Mouse (Mus musculus) CH12.LX (cell line): ENCODE measurements around the gene Map3k13.

Source experiments
- CHD1 ChIP-seq: IDR thresholded peaks from 2 replicates; pipeline ENCODE4 v1.6.1; 2012; ENCODE audit warnings: low read depth, low read length, improper control_type of control experiment, inconsistent platforms
- CTCF ChIP-seq, 2 experiments: IDR thresholded peaks in 1 of 2; conservative IDR thresholded peaks in 1 of 2; 2 replicates each; pipeline ENCODE4 v1.5.1; 2011 to 2012; ENCODE audit warnings: low read depth in 2 of 2, low read length in 2 of 2, improper control_type of control experiment in 1 of 2, inconsistent platforms in 1 of 2, mild to moderate bottlenecking in 1 of 2, moderate library complexity in 1 of 2
- E2F4 ChIP-seq: IDR thresholded peaks from 2 replicates; pipeline ENCODE4 v1.6.1; 2011; ENCODE audit warnings: low read depth, low read length, improper control_type of control experiment; ENCODE audit not compliant: insufficient replicate concordance
- MAFK ChIP-seq: IDR thresholded peaks from 2 replicates; pipeline ENCODE4 v1.6.1; 2011; ENCODE audit warnings: low read length, improper control_type of control experiment; ENCODE audit not compliant: insufficient replicate concordance
- NRF1 ChIP-seq: IDR thresholded peaks from 2 replicates; pipeline ENCODE4 v1.6.1; 2014; ENCODE audit warnings: low read depth, mild to moderate bottlenecking, inconsistent platforms, low read length, improper control_type of control experiment, moderate library complexity
- POLR2A ChIP-seq: IDR thresholded peaks from 2 replicates; pipeline ENCODE4 v1.6.1; 2011; ENCODE audit warnings: low read depth, mild to moderate bottlenecking, improper control_type of control experiment, low read length
- RAD21 ChIP-seq: IDR thresholded peaks from 2 replicates; pipeline ENCODE4 v1.6.1; 2011; ENCODE audit warnings: low read depth, mild to moderate bottlenecking, low read length, improper control_type of control experiment, moderate library complexity
- TCF12 ChIP-seq: IDR thresholded peaks from 2 replicates; pipeline ENCODE4 v1.6.1; 2014; ENCODE audit warnings: low read depth, mild to moderate bottlenecking, inconsistent platforms, low read length, improper control_type of control experiment
- ZC3H11A ChIP-seq: IDR thresholded peaks from 2 replicates; pipeline ENCODE4 v1.6.1; 2012; ENCODE audit warnings: low read depth, mild to moderate bottlenecking, inconsistent platforms, low read length, improper control_type of control experiment

GRCm38 (mm10) chr16:21976203-21976602 is 182.1 kb downstream of the Map3k13 start:
- no peak for TF ChIP-seq NRF1
- TF ChIP-seq ZC3H11A, result no peak
- no peak for TF ChIP-seq TCF12
- no peak for TF ChIP-seq CHD1
- no peak for TF ChIP-seq POLR2A
- TF ChIP-seq MAFK, result no peak
- no peak for TF ChIP-seq CTCF (conservative IDR thresholded peaks at IDR 0.05 in 1 of 2, IDR thresholded peaks at IDR 0.05 in 1 of 2; ENCODE audit: low read depth in 2 of 2, low read length in 2 of 2)
- TF ChIP-seq RAD21, result no peak
- TF ChIP-seq E2F4, result no peak
